Mouse (Mus musculus) forebrain, embryonic 12.5 days (tissue): ENCODE measurements around the gene Zfp280b. TPM values are rescaled to one million over a fixed set of nuclear protein-coding genes. Genes with fewer than 3 reads are reported as not detected.

ENCODE experiments used
- microRNA-seq: library from miRNA; unstranded; fragments of <30 nt; microRNA quantifications from one replicate; pipeline ENCODE4, GENCODE M21; 2017
- polyA plus RNA-seq: library from polyadenylated mRNA; unstranded; fragments of >200 nt; fragmentation: Nextera tagmentation; extraction: Ambion mirVana; gene quantifications from 2 replicates; pipeline ENCODE4 v1.2.1, GENCODE M21; 2016

The Zfp280b gene
- polyA plus RNA-seq, 1 experiment from 2014 or later = 26.7 TPM

Small RNAs within 50 kb of the gene (microRNA-seq; reads per million reads assigned to microRNA genes)
- not detected for gene Mir6409

Other genes with a start within 250 kb of the Zfp280b start
- gene Gstt1, start 234.1 kb upstream of the Zfp280b start, polyA plus RNA-seq = 4.9 and 6.3 TPM in 2 replicates
- gene Gstt4, start 210.1 kb upstream of the Zfp280b start, polyA plus RNA-seq = not detected in 2 replicates
- 4.1 and 7.3 TPM in 2 replicates for gene Gstt2, start 195.2 kb upstream of the Zfp280b start, polyA plus RNA-seq
- 1,649 and 1,743 TPM in 2 replicates for gene Mif, start 172.4 kb upstream of the Zfp280b start, polyA plus RNA-seq
- gene Derl3, start 139.2 kb upstream of the Zfp280b start, polyA plus RNA-seq = 3.1 and 3.3 TPM in 2 replicates
- gene Smarcb1, start 111.0 kb upstream of the Zfp280b start, polyA plus RNA-seq = 303 and 310 TPM in 2 replicates
- 7.6 and 7.8 TPM in 2 replicates for gene Chchd10, start 99.5 kb upstream of the Zfp280b start, polyA plus RNA-seq
- gene Mmp11, start 96.2 kb upstream of the Zfp280b start, polyA plus RNA-seq = 31.3 and 33.3 TPM in 2 replicates
- gene Gm867, start 92.0 kb upstream of the Zfp280b start, polyA plus RNA-seq = 0.46 TPM in 1 of 2 replicates, not detected in the other
- not detected in 2 replicates for gene Vpreb3, start 89.6 kb upstream of the Zfp280b start, polyA plus RNA-seq
- gene Gm5134, start 78.1 kb upstream of the Zfp280b start, polyA plus RNA-seq = not detected in 2 replicates
- gene Slc5a4b, start 78.3 kb downstream of the Zfp280b start, polyA plus RNA-seq = not detected in 2 replicates
- gene Slc5a4a, start 114.8 kb downstream of the Zfp280b start, polyA plus RNA-seq = not detected in 2 replicates
- 111 and 127 TPM in 2 replicates for gene Prmt2, start 205.2 kb downstream of the Zfp280b start, polyA plus RNA-seq
- 0.53 and 0.59 TPM in 2 replicates for gene S100b, start 221.2 kb downstream of the Zfp280b start, polyA plus RNA-seq